15 mouse cellular contexts compared by ENCODE assay signal in genomic region chr10:127321621-127322020, GRCm38 (mm10). TPM values are rescaled to one million over a fixed set of nuclear protein-coding genes. Genes with fewer than 3 reads are reported as not detected.
DNase-seq lines count a peak whose midpoint lies in the region.
"Had no signal": no experiment of that assay in that cellular context is flagged by ENCODE, and none has a peak within 500 bp of the region (broad histone marks: within the 10 kb centered on the region; RNA-seq: fewer than 3 reads in every experiment).

Gene Arhgap9 (plus strand): TSS chr10:127321964.

- H3K36me3 ChIP-seq in macrophage (ENCODE audit: inconsistent target), result peaks cover 8% of the 10 kb centered on the region; the same call in 1 of the 2 replicates
- H3K36me3 ChIP-seq: midbrain, embryonic 12.5 days had no signal

- H3K4me3 ChIP-seq in brown adipose tissue, adult 24 weeks (ENCODE audit: insufficient read depth, low read depth, low read length), result peak within 1 kb of the TSS; percentile 37
- H3K4me3 ChIP-seq in macrophage (ENCODE audit: inconsistent target), result peak within 1 kb of the TSS; percentile 79
- H3K4me3 ChIP-seq: midbrain, embryonic 12.5 days had no signal

- 52% methylated on average over 3 of the region's 3 CpGs for WGBS in macrophage (ENCODE audit: missing documents)

- peak; percentile 57 to 61 for DNase-seq in spleen, postnatal 36 days (ENCODE audit: low spot score in 2 of 2)
- no peak for DNase-seq in spleen, postnatal 10 days (ENCODE audit: low spot score in 2 of 2)
- DNase-seq in thymus, postnatal 36 days, result peak; percentile 37 to 54
- no peak for DNase-seq in adrenal gland, postnatal 14 days
- no peak for DNase-seq in retina, embryonic 14.5 days (ENCODE audit: low spot score)
- DNase-seq in adipocyte (ENCODE audit: low spot score), result no peak
- DNase-seq: adrenal gland, adult 2 months; cerebellum, adult 2 months; heart, postnatal 14 days; kidney, adult 2 months; lung, adult 18-20 months; right cerebral cortex, postnatal 4 days had no signal

- peak within 1 kb of the TSS; percentile 51; the same call in 1 of the 2 replicates for H3K27ac ChIP-seq in brown adipose tissue, adult 24 weeks (replicated peaks; ENCODE audit: low read depth, low read length)
- H3K27ac ChIP-seq in macrophage, result peak within 1 kb of the TSS; percentile 95
- H3K27ac ChIP-seq: midbrain, embryonic 12.5 days had no signal

- no peaks in the 10 kb centered on the region; the same call in 1 of the 2 replicates for H3K4me1 ChIP-seq in brown adipose tissue, adult 24 weeks (ENCODE audit: control insufficient read depth, insufficient read depth, insufficient read length, low read length)

- H3K79me2 ChIP-seq in macrophage (ENCODE audit: inconsistent target), result peaks cover 13% of the 10 kb centered on the region

RNA-seq across cellular contexts. Expression of gene Arhgap9, which starts in this region (rescaled TPM):
- 0.87 and 1.9 TPM in 2 replicates for polyA plus RNA-seq in brown adipose tissue, adult 24 weeks (2012; ENCODE audit: insufficient read depth, insufficient read length, missing spikeins)
- total RNA-seq in macrophage (2018; cell fraction: chromatin; rRNA removed), result 100 to 1,000 TPM in 9 of 26 experiments, 10 to 100 TPM in 16, 1 to 10 TPM in 1; 7.6 to 191 (median 75.7) TPM
- 100 to 1,000 TPM in 9 of 26 experiments, 10 to 100 TPM in 17; 57.0 to 121 (median 82.1) TPM for total RNA-seq in macrophage (2018; cell fraction: cytosol; rRNA removed)
- total RNA-seq in macrophage (2018; cell fraction: nucleus; rRNA removed), result 100 to 1,000 TPM in 4 of 26 experiments, 10 to 100 TPM in 22; 18.8 to 137 (median 66.9) TPM
- polyA plus RNA-seq in macrophage (2018), result 48.5 to 115 TPM (median 70.4 TPM) in 3 replicates
- 2.1 and 15.2 TPM in 2 replicates for total RNA-seq in adrenal gland, postnatal 14 days (2021)

Comparison
In these comparisons a context has a peak if more than half of its experiments do, and no peak if none do; other contexts are left out.
1. RNA of gene Arhgap9 (polyA plus RNA-seq): 48.5 to 115 TPM in macrophage; 0.87 to 1.9 TPM in brown adipose tissue, adult 24 weeks; every median in the first group is over 10 times any median in the second.
2. DNase-seq: peak in spleen, postnatal 36 days (2 of 2) and thymus, postnatal 36 days (2 of 2); none in spleen, postnatal 10 days (0 of 2), adrenal gland, postnatal 14 days (single experiment), retina, embryonic 14.5 days (single experiment) and adipocyte (single experiment).